Mouse (Mus musculus) adrenal gland, adult 10 weeks (tissue): ENCODE data around the gene Aldh5a1. TPM values are rescaled to one million over a fixed set of nuclear protein-coding genes. Genes with fewer than 3 reads are reported as not detected.

Experiments used
- polyA plus RNA-seq: library from polyadenylated mRNA; stranded (reverse); fragments of 350-450 nt; fragmentation: Illumina TruSeq; extraction: RNeasy Lipid Tissue Mini Kit (QIAGEN cat#74804); gene quantifications from one replicate; pipeline ENCODE4 v1.2.3, GENCODE M21; 2014; ENCODE audit warnings: low read depth, low replicate concordance

Aldh5a1 gene
- polyA plus RNA-seq, result 24.9 TPM

GRCm38 (mm10) chr13:24937108-24937838, at the start of gene Aldh5a1:
Aldh5a1 (minus strand) TSS chr13:24937661.

GRCm38 (mm10) chr13:24942512-24943282, 5.2 kb upstream of the Aldh5a1 start, which contains the start of gene Gpld1:
Gpld1 (plus strand) TSS chr13:24943152.

Other genes starting within 250 kb of the Aldh5a1 start
- gene Armh2, start 196.4 kb downstream of the Aldh5a1 start, polyA plus RNA-seq, result not detected
- 22.3 TPM for gene Gmnn, start 175.7 kb downstream of the Aldh5a1 start, polyA plus RNA-seq
- 360 TPM for gene BC005537, start 136.0 kb downstream of the Aldh5a1 start, polyA plus RNA-seq
- 73.1 TPM for gene Acot13, start 106.1 kb downstream of the Aldh5a1 start, polyA plus RNA-seq
- 105 TPM for gene Tdp2, start 106.0 kb downstream of the Aldh5a1 start, polyA plus RNA-seq
- gene D130043K22Rik, start 92.5 kb downstream of the Aldh5a1 start, polyA plus RNA-seq, result 0.41 TPM
- gene Gpld1, start 5.5 kb upstream of the Aldh5a1 start, polyA plus RNA-seq, result 1.2 TPM
- 59.4 TPM for gene Mrs2, start 82.7 kb upstream of the Aldh5a1 start, polyA plus RNA-seq
- gene Dcdc2a, start 118.3 kb upstream of the Aldh5a1 start, polyA plus RNA-seq, result 0.35 TPM